Mouse (Mus musculus) ES-Bruce4 (cell line): ENCODE measurements around the gene Nars2. TPM values are rescaled to one million over a fixed set of nuclear protein-coding genes. Genes with fewer than 3 reads are reported as not detected.

Experiments
- H3K27ac ChIP-seq: 2 replicates; pipeline ENCODE4 v1.5.1; 2012; ENCODE audit warnings: low read length, inconsistent platforms; ENCODE audit not compliant: insufficient read depth
- H3K27me3 ChIP-seq: 2 replicates; pipeline ENCODE4 v1.6.1; 2012; ENCODE audit warnings: mild to moderate bottlenecking, low read length, inconsistent platforms; ENCODE audit not compliant: control insufficient read depth, poor library complexity, insufficient read depth, severe bottlenecking
- H3K36me3 ChIP-seq: 2 replicates; pipeline ENCODE4 v1.6.1; 2012; ENCODE audit warnings: inconsistent platforms, mild to moderate bottlenecking, low read length, moderate library complexity; ENCODE audit not compliant: control insufficient read depth, poor library complexity, insufficient read depth, severe bottlenecking
- H3K4me1 ChIP-seq: one replicate; pipeline ENCODE4 v1.8.1; 2011; ENCODE audit warnings: low read length; ENCODE audit not compliant: control insufficient read depth, insufficient read depth
- H3K4me3 ChIP-seq: 2 replicates; pipeline ENCODE4 v1.5.1; 2011; ENCODE audit warnings: low read depth, mild to moderate bottlenecking, low read length
- H3K9ac ChIP-seq: 2 replicates; pipeline ENCODE4 v1.6.1; 2012; ENCODE audit warnings: low read depth, mild to moderate bottlenecking, inconsistent platforms; ENCODE audit not compliant: poor library complexity, severe bottlenecking
- H3K9me3 ChIP-seq: replicated peaks from 2 replicates; pipeline ENCODE4 v1.6.1; 2012; ENCODE audit warnings: mild to moderate bottlenecking, low read length, inconsistent platforms; ENCODE audit not compliant: control insufficient read depth, poor library complexity, insufficient read depth, severe bottlenecking
- CTCF ChIP-seq: IDR thresholded peaks from one replicate; pipeline ENCODE4 v1.8.1; 2011; ENCODE audit warnings: low read depth, low read length
- EP300 ChIP-seq: IDR thresholded peaks from 2 replicates; pipeline ENCODE4 v1.6.1; 2011; ENCODE audit warnings: low read depth, low read length; ENCODE audit not compliant: insufficient read depth
- POLR2A ChIP-seq: IDR thresholded peaks from one replicate; pipeline ENCODE4 v1.8.1; 2011; ENCODE audit warnings: low read length; ENCODE audit not compliant: insufficient read depth
- polyA plus RNA-seq: library from polyadenylated mRNA; stranded (reverse); fragments of >200 nt; gene quantifications from 2 replicates; pipeline ENCODE4 v1.2.4, GENCODE M21; 2011; ENCODE audit warnings: low read depth; ENCODE audit not compliant: missing spikeins, insufficient read depth, insufficient read length

Nars2 gene
- polyA plus RNA-seq, 1 experiment: 22.5 TPM

GRCm38 (mm10) chr7:96905422-96905821, 45.9 kb upstream of the Nars2 start:
- TF ChIP-seq EP300 (no peak), POLR2A (no peak), CTCF (no peak)
- H3K9me3 ChIP-seq: no peaks in the 10 kb centered on the region
- H3K27me3 ChIP-seq: no peaks in the 10 kb centered on the region
- peaks cover 2% of the 10 kb centered on the region for H3K4me1 ChIP-seq
- no peaks in the 10 kb centered on the region for H3K36me3 ChIP-seq
- H3K9ac ChIP-seq: no peak overlapping the region
- H3K27ac ChIP-seq: no peak overlapping the region
- no peak overlapping the region for H3K4me3 ChIP-seq

- no peaks in the 10 kb centered on the region for H3K36me3 ChIP-seq
- peaks cover 2% of the 10 kb centered on the region for H3K4me1 ChIP-seq
- no peak for TF ChIP-seq CTCF
- no peak for TF ChIP-seq POLR2A
- TF ChIP-seq EP300: no peak
Observed at GRCm38 (mm10) chr7:96906216-96906615, 45.1 kb upstream of the Nars2 start.

GRCm38 (mm10) chr7:96907971-96908680, 43.2 kb upstream of the Nars2 start:
- H3K4me1 ChIP-seq: peaks cover 2% of the 10 kb centered on the region
- TF ChIP-seq EP300 (no peak), CTCF (no peak), POLR2A (no peak)
- H3K27ac ChIP-seq: no peak overlapping the region

More at GRCm38 (mm10) chr7:96906216-96906615, 45.1 kb upstream of the Nars2 start:
- Histone ChIP-seq H3K27me3 (no peaks in the 10 kb centered on the region), H3K4me3 (no peak overlapping the region), H3K27ac (no peak overlapping the region), H3K9ac (no peak overlapping the region), H3K9me3 (no peaks in the 10 kb centered on the region)

GRCm38 (mm10) chr7:96909856-96910255, 41.4 kb upstream of the Nars2 start:
- H3K4me3 ChIP-seq: no peak overlapping the region
- no peaks in the 10 kb centered on the region for H3K36me3 ChIP-seq
- H3K9ac ChIP-seq: no peak overlapping the region
- H3K4me1 ChIP-seq: peaks cover 2% of the 10 kb centered on the region
- no peak overlapping the region for H3K27ac ChIP-seq
- TF ChIP-seq EP300 (no peak), POLR2A (no peak), CTCF (no peak)
- no peaks in the 10 kb centered on the region for H3K9me3 ChIP-seq
- no peaks in the 10 kb centered on the region for H3K27me3 ChIP-seq

More at GRCm38 (mm10) chr7:96907971-96908680, 43.2 kb upstream of the Nars2 start:
- Histone ChIP-seq H3K9me3 (no peaks in the 10 kb centered on the region), H3K36me3 (no peaks in the 10 kb centered on the region), H3K27me3 (no peaks in the 10 kb centered on the region), H3K9ac (no peak overlapping the region), H3K4me3 (no peak overlapping the region)

GRCm38 (mm10) chr7:96910310-96910960, 40.9 kb upstream of the Nars2 start:
- no peaks in the 10 kb centered on the region for H3K27me3 ChIP-seq
- TF ChIP-seq CTCF: no peak
- no peak for TF ChIP-seq POLR2A
- no peak for TF ChIP-seq EP300
- H3K9me3 ChIP-seq: no peaks in the 10 kb centered on the region
- H3K27ac ChIP-seq: no peak overlapping the region
- no peaks in the 10 kb centered on the region for H3K36me3 ChIP-seq
- H3K4me1 ChIP-seq: peaks cover 2% of the 10 kb centered on the region
- no peak overlapping the region for H3K9ac ChIP-seq
- H3K4me3 ChIP-seq: no peak overlapping the region

- Histone ChIP-seq H3K4me1 (no peaks in the 10 kb centered on the region), H3K9ac (no peak overlapping the region), H3K27ac (no peak overlapping the region), H3K9me3 (no peaks in the 10 kb centered on the region), H3K27me3 (no peaks in the 10 kb centered on the region), H3K36me3 (no peaks in the 10 kb centered on the region), H3K4me3 (no peak overlapping the region)
- peak; percentile 91 for TF ChIP-seq CTCF
- no peak for TF ChIP-seq EP300
- no peak for TF ChIP-seq POLR2A
Observed at GRCm38 (mm10) chr7:96914031-96914430, 37.3 kb upstream of the Nars2 start.
